Mouse (Mus musculus): ENCODE measurements at regions not wholly inside any gene's neighbourhood (a gene's known extent, or its start where the extent isn't known, plus 50 kb on each side); places are given as distances from the start of the nearest gene placed in this dataset.

- DNase-seq (ENCODE audit: extremely low spot score, low spot score): no peak
- H3K4me1 ChIP-seq: no peaks in the 10 kb centered on the region
- 93% methylated on average over 6 of the region's 6 CpGs for WGBS
- H3K27ac ChIP-seq: no peak overlapping the region
- H3K36me3 ChIP-seq (replicated peaks): no peaks in the 10 kb centered on the region
- no peak overlapping the region for H3K4me3 ChIP-seq
- no peaks in the 10 kb centered on the region for H3K9me3 ChIP-seq
- no peaks in the 10 kb centered on the region for H3K27me3 ChIP-seq (ENCODE audit: poor library complexity, severe bottlenecking)
Observed at GRCm38 (mm10) chr12:26244701-26245100, 170.4 kb downstream of the Rnf144a start.

- Histone ChIP-seq H3K4me3 (no peak overlapping the region), H3K36me3 (replicated peaks) (no peaks in the 10 kb centered on the region), H3K9me3 (no peaks in the 10 kb centered on the region), H3K4me1 (no peaks in the 10 kb centered on the region), H3K27ac (no peak overlapping the region), H3K27me3 (ENCODE audit: poor library complexity, severe bottlenecking) (no peaks in the 10 kb centered on the region)
- DNase-seq (ENCODE audit: extremely low spot score, low spot score): no peak
- WGBS: 91% methylated on average over 15 of the region's 15 CpGs
Observed at GRCm38 (mm10) chr12:26227557-26228020, 187.5 kb downstream of the Rnf144a start.

- WGBS: 18% methylated on average over 2 of the region's 2 CpGs
- H3K27ac ChIP-seq: no peak overlapping the region
- DNase-seq (ENCODE audit: extremely low spot score, low spot score): no peak
- H3K27me3 ChIP-seq (ENCODE audit: poor library complexity, severe bottlenecking): no peaks in the 10 kb centered on the region
- no peaks in the 10 kb centered on the region for H3K9me3 ChIP-seq
- H3K4me1 ChIP-seq: no peaks in the 10 kb centered on the region
- H3K4me3 ChIP-seq: no peak overlapping the region
- H3K36me3 ChIP-seq (replicated peaks): no peaks in the 10 kb centered on the region
Observed at GRCm38 (mm10) chr12:26226363-26226762, 188.7 kb downstream of the Rnf144a start.

GRCm38 (mm10) chr12:26212447-26212846, 202.6 kb downstream of the Rnf144a start:
- WGBS: 72% methylated on average over 1 of the region's 1 CpGs
- no peak for DNase-seq (ENCODE audit: extremely low spot score, low spot score)
- H3K27ac ChIP-seq: no peak overlapping the region
- no peaks in the 10 kb centered on the region for H3K36me3 ChIP-seq (replicated peaks)
- H3K4me1 ChIP-seq: peaks cover 17% of the 10 kb centered on the region
- no peak overlapping the region for H3K4me3 ChIP-seq
- H3K9me3 ChIP-seq: no peaks in the 10 kb centered on the region
- H3K27me3 ChIP-seq (ENCODE audit: poor library complexity, severe bottlenecking): 0 out of 2 replicates have a peak, but pooled peaks cover 4% of the 10 kb centered on the region

GRCm38 (mm10) chr12:26211423-26211822, 203.6 kb downstream of the Rnf144a start:
- WGBS: 76% methylated on average over 10 of the region's 10 CpGs
- Histone ChIP-seq H3K27me3 (ENCODE audit: poor library complexity, severe bottlenecking) (0 out of 2 replicates have a peak, but pooled peaks cover 4% of the 10 kb centered on the region), H3K9me3 (no peaks in the 10 kb centered on the region), H3K27ac (no peak overlapping the region), H3K4me1 (peaks cover 17% of the 10 kb centered on the region), H3K4me3 (no peak overlapping the region), H3K36me3 (replicated peaks) (no peaks in the 10 kb centered on the region)
- no peak for DNase-seq (ENCODE audit: extremely low spot score, low spot score)

GRCm38 (mm10) chr12:26206751-26207150, 208.3 kb downstream of the Rnf144a start:
- Histone ChIP-seq H3K27me3 (ENCODE audit: poor library complexity, severe bottlenecking) (0 out of 2 replicates have a peak, but pooled peaks cover 4% of the 10 kb centered on the region), H3K9me3 (no peaks in the 10 kb centered on the region), H3K4me3 (no peak overlapping the region), H3K4me1 (peaks cover 15% of the 10 kb centered on the region), H3K36me3 (replicated peaks) (no peaks in the 10 kb centered on the region), H3K27ac (no peak overlapping the region)
- 88% methylated on average over 4 of the region's 4 CpGs for WGBS
- no peak for DNase-seq (ENCODE audit: extremely low spot score, low spot score)

GRCm38 (mm10) chr12:26206036-26206435, 209.0 kb downstream of the Rnf144a start:
- Histone ChIP-seq H3K4me3 (no peak overlapping the region), H3K9me3 (no peaks in the 10 kb centered on the region), H3K27me3 (ENCODE audit: poor library complexity, severe bottlenecking) (0 out of 2 replicates have a peak, but pooled peaks cover 4% of the 10 kb centered on the region), H3K27ac (no peak overlapping the region), H3K36me3 (replicated peaks) (no peaks in the 10 kb centered on the region), H3K4me1 (peaks cover 8% of the 10 kb centered on the region)
- 94% methylated on average over 8 of the region's 8 CpGs for WGBS
- no peak for DNase-seq (ENCODE audit: extremely low spot score, low spot score)

GRCm38 (mm10) chr12:26191982-26192576, 223.0 kb downstream of the Rnf144a start:
- Histone ChIP-seq H3K4me3 (no peak overlapping the region), H3K27ac (0 out of 2 replicates have a peak overlapping the region, but pooled peaks have one; percentile 27), H3K4me1 (peaks cover 15% of the 10 kb centered on the region), H3K9me3 (no peaks in the 10 kb centered on the region), H3K27me3 (ENCODE audit: poor library complexity, severe bottlenecking) (no peaks in the 10 kb centered on the region), H3K36me3 (replicated peaks) (no peaks in the 10 kb centered on the region)
- DNase-seq (ENCODE audit: extremely low spot score, low spot score): no peak
- WGBS: 72% methylated on average over 4 of the region's 4 CpGs

- Histone ChIP-seq H3K27ac (peak overlapping the region; percentile 27; the same call in 1 of the 2 replicates), H3K4me3 (no peak overlapping the region), H3K36me3 (replicated peaks) (no peaks in the 10 kb centered on the region), H3K27me3 (ENCODE audit: poor library complexity, severe bottlenecking) (no peaks in the 10 kb centered on the region), H3K4me1 (peaks cover 15% of the 10 kb centered on the region), H3K9me3 (no peaks in the 10 kb centered on the region)
- DNase-seq (ENCODE audit: extremely low spot score, low spot score): no peak
- WGBS: 75% methylated on average over 15 of the region's 15 CpGs
Observed at GRCm38 (mm10) chr12:26191268-26191981, 223.6 kb downstream of the Rnf144a start.

- no peaks in the 10 kb centered on the region for H3K27me3 ChIP-seq (ENCODE audit: poor library complexity, severe bottlenecking)
- H3K4me3 ChIP-seq: no peak overlapping the region
- no peak for DNase-seq (ENCODE audit: extremely low spot score, low spot score)
- H3K27ac ChIP-seq: no peak overlapping the region
- peaks cover 15% of the 10 kb centered on the region for H3K4me1 ChIP-seq
- H3K9me3 ChIP-seq: no peaks in the 10 kb centered on the region
- no peaks in the 10 kb centered on the region for H3K36me3 ChIP-seq (replicated peaks)
- 79% methylated on average over 2 of the region's 2 CpGs for WGBS
Observed at GRCm38 (mm10) chr12:26188996-26189395, 226.1 kb downstream of the Rnf144a start.

- whole genome bisulfite sequencing: 87% methylated on average over 8 of the region's 8 CpGs
- DNase-seq (ENCODE audit: extremely low spot score, low spot score): no peak
- no peaks in the 10 kb centered on the region for H3K36me3 ChIP-seq (replicated peaks)
- H3K9me3 ChIP-seq: no peaks in the 10 kb centered on the region
- peaks cover 13% of the 10 kb centered on the region for H3K4me1 ChIP-seq
- no peaks in the 10 kb centered on the region for H3K27me3 ChIP-seq (ENCODE audit: poor library complexity, severe bottlenecking)
- H3K4me3 ChIP-seq: no peak overlapping the region
- H3K27ac ChIP-seq: no peak overlapping the region
Observed at GRCm38 (mm10) chr12:26187091-26187862, 227.8 kb downstream of the Rnf144a start.

GRCm38 (mm10) chr12:26184701-26185460, 230.2 kb downstream of the Rnf144a start:
- DNase-seq (ENCODE audit: extremely low spot score, low spot score): no peak
- H3K27ac ChIP-seq: no peak overlapping the region
- WGBS: 92% methylated on average over 5 of the region's 5 CpGs
- peaks cover 5% of the 10 kb centered on the region for H3K4me1 ChIP-seq
- H3K4me3 ChIP-seq: no peak overlapping the region
- H3K27me3 ChIP-seq (ENCODE audit: poor library complexity, severe bottlenecking): no peaks in the 10 kb centered on the region
- no peaks in the 10 kb centered on the region for H3K9me3 ChIP-seq
- no peaks in the 10 kb centered on the region for H3K36me3 ChIP-seq (replicated peaks)

All from forebrain, embryonic 10.5 days (tissue).